Mouse (Mus musculus): Measurements from ENCODE around the gene Fbxw11.

GRCm38 (mm10) chr11:32744463-32744862 lies 101.9 kb downstream of the Fbxw11 start:
- no peak for TF ChIP-seq CTCF (IDR thresholded peaks at IDR 0.05; ENCODE audit: low read depth, low read length)
- no peak for TF ChIP-seq POLR2A (IDR thresholded peaks at IDR 0.05; ENCODE audit: borderline replicate concordance, low read depth, low read length)
